ENCODE assay signal across 11 mouse cellular contexts in genomic region chr7:131644051-131644450, GRCm38 (mm10).
DNase-seq lines count a peak whose midpoint lies in the region; ATAC-seq and TF ChIP-seq lines count a peak whose summit lies in the region.
"Had no signal": no experiment of that assay in that cellular context is flagged by ENCODE, and none has a peak within 500 bp of the region (broad histone marks: within the 10 kb centered on the region; RNA-seq: fewer than 3 reads in every experiment).

No protein-coding gene starts in this region.

- no peak overlapping the region for H3K9ac ChIP-seq in midbrain, embryonic 12.5 days (replicated peaks)
- H3K9ac ChIP-seq: liver, embryonic 13.5 days had no signal

- no peaks in the 10 kb centered on the region for H3K36me3 ChIP-seq in hindbrain, embryonic 10.5 days
- H3K36me3 ChIP-seq in midbrain, embryonic 12.5 days = no peaks in the 10 kb centered on the region
- H3K36me3 ChIP-seq: liver, embryonic 13.5 days had no signal

- WGBS in hindbrain, embryonic 10.5 days = 2% methylated on average over 16 of the region's 16 CpGs
- under 1% methylated on average over 16 of the region's 16 CpGs for WGBS in midbrain, embryonic 12.5 days

- peak overlapping the region; percentile 40 for H3K4me2 ChIP-seq in midbrain, embryonic 12.5 days (replicated peaks)
- H3K4me2 ChIP-seq: liver, embryonic 13.5 days had no signal

- peak overlapping the region; percentile 35 for H3K4me3 ChIP-seq in hindbrain, embryonic 10.5 days
- peak overlapping the region; percentile 25 for H3K4me3 ChIP-seq in midbrain, embryonic 12.5 days
- H3K4me3 ChIP-seq: liver, embryonic 13.5 days had no signal

- no peak for TF ChIP-seq CTCF in brain, embryonic 14.5 days (IDR thresholded peaks at IDR 0.05; ENCODE audit: borderline replicate concordance, extremely low read depth, insufficient read depth, insufficient read length)

- no peak for ATAC-seq in midbrain, embryonic 12.5 days (ENCODE audit: low FRiP score, low read depth)

- TF ChIP-seq POLR2A in brain, embryonic 14.5 days (IDR thresholded peaks at IDR 0.05; ENCODE audit: borderline replicate concordance, extremely low read depth, insufficient read depth, insufficient read length, poor library complexity, severe bottlenecking) = no peak

- peaks cover 82% of the 10 kb centered on the region for H3K27me3 ChIP-seq in hindbrain, embryonic 10.5 days (ENCODE audit: insufficient read depth, poor library complexity, severe bottlenecking)
- H3K27me3 ChIP-seq in midbrain, embryonic 12.5 days = peaks cover 70% of the 10 kb centered on the region

- peak; percentile 23 for DNase-seq in embryo, embryonic 10 days (ENCODE audit: low spot score)
- no peak for DNase-seq in embryo, embryonic 9.5 days (ENCODE audit: extremely low spot score)
- DNase-seq in brain, embryonic 14.5 days (ENCODE audit: low read depth) = peak; percentile 68
- DNase-seq in hindbrain, embryonic 10.5 days (ENCODE audit: low spot score) = no peak
- DNase-seq in natural killer cell, adult 2 months (ENCODE audit: low spot score in 2 of 2) = no peak
- no peak for DNase-seq in layer of hippocampus, adult 9-10 months (ENCODE audit: low spot score)
- DNase-seq in testis, postnatal 10 days (ENCODE audit: low spot score) = no peak
- DNase-seq: heart, adult 11 months; kidney, postnatal 36 days; liver, embryonic 13.5 days had no signal

- H3K4me1 ChIP-seq in hindbrain, embryonic 10.5 days (replicated peaks) = peaks cover 45% of the 10 kb centered on the region
- peaks cover 18% of the 10 kb centered on the region for H3K4me1 ChIP-seq in midbrain, embryonic 12.5 days
- H3K4me1 ChIP-seq: liver, embryonic 13.5 days had no signal

- no peak overlapping the region for H3K27ac ChIP-seq in hindbrain, embryonic 10.5 days
- no peak overlapping the region for H3K27ac ChIP-seq in midbrain, embryonic 12.5 days (replicated peaks)
- H3K27ac ChIP-seq: liver, embryonic 13.5 days had no signal

- H3K9me3 ChIP-seq in hindbrain, embryonic 10.5 days = no peaks in the 10 kb centered on the region
- H3K9me3 ChIP-seq in midbrain, embryonic 12.5 days = no peaks in the 10 kb centered on the region
- H3K9me3 ChIP-seq: liver, embryonic 13.5 days had no signal

Comparison
In these comparisons a context has a peak if more than half of its experiments do, and no peak if none do; other contexts are left out.
1. DNase-seq: peak in embryo, embryonic 10 days (single experiment) and brain, embryonic 14.5 days (single experiment); none in embryo, embryonic 9.5 days (single experiment), hindbrain, embryonic 10.5 days (single experiment), natural killer cell, adult 2 months (0 of 2), layer of hippocampus, adult 9-10 months (single experiment) and testis, postnatal 10 days (single experiment).